Mouse (Mus musculus): ENCODE results near the gene Lmo2. TPM values are rescaled to one million over a fixed set of nuclear protein-coding genes. Genes with fewer than 3 reads are reported as not detected.

The Lmo2 gene
- polyA plus RNA-seq, 1 experiment = not detected

DNA sequence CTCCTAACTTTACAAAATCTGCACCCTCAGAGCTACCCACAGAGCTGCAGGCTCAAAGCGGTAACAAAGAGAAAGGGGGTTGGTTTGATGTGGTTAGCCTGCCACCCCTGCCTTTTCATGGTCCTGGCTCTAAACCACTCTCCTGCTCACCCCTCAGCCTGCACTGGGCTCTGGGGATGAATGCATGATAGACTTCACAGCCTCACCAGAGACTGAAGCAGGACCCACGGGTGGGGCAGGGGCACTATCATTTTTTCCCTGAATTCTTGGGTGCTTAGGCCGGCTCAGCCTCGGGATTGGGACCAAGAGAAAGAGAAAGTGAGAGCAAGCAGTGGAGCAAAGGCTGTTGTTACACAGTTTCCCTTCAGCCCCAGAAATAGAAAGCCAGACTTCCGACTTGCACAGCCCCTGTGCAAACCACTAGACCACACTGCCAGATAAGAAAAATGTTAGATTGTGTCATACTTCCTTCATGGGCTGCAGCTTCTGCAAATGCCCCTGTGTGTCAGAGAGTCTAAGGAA lies 12.2 kb upstream of the Lmo2 start:
- Histone ChIP-seq H3K9ac (ENCODE audit: low read depth, poor library complexity, severe bottlenecking) (no peak overlapping the region), H3K9me3 (replicated peaks; ENCODE audit: control insufficient read depth, insufficient read depth, low read length, poor library complexity, severe bottlenecking) (no peaks in the 10 kb centered on the region), H3K27ac (ENCODE audit: insufficient read depth, low read length) (no peak overlapping the region), H3K4me1 (ENCODE audit: control insufficient read depth, insufficient read depth, low read length) (peaks cover 1% of the 10 kb centered on the region), H3K36me3 (ENCODE audit: control insufficient read depth, insufficient read depth, low read length, poor library complexity, severe bottlenecking) (no peaks in the 10 kb centered on the region), H3K4me3 (ENCODE audit: low read depth, low read length) (no peak overlapping the region), H3K27me3 (ENCODE audit: control insufficient read depth, insufficient read depth, low read length, poor library complexity, severe bottlenecking) (no peaks in the 10 kb centered on the region)
- no peak for TF ChIP-seq POLR2A (IDR thresholded peaks at IDR 0.05; ENCODE audit: insufficient read depth, low read length)
- TF ChIP-seq EP300 (IDR thresholded peaks at IDR 0.05; ENCODE audit: insufficient read depth, low read depth, low read length) = no peak

DNA sequence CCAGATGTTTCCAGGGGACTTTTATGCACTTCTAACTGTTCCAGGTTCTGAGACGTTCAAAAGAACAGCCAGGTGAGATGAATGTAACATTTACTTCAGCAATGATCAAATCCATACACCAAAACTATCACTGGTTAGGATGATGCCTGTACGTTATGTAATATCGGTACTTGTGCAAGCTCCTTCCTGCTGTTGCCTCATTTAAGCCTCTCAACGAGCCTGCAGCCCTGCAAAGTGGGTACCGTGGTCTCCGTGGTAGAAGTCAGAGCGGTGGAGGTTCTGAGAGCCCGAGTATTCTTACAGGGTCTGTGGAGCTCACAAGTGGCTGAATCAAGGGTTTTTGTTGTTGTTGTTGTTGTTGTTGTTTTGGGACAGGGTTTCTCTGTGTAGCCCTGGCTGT lies 10.9 kb upstream of the Lmo2 start:
- no peaks in the 10 kb centered on the region for H3K36me3 ChIP-seq (ENCODE audit: control insufficient read depth, insufficient read depth, low read length, poor library complexity, severe bottlenecking)
- no peaks in the 10 kb centered on the region for H3K9me3 ChIP-seq (replicated peaks; ENCODE audit: control insufficient read depth, insufficient read depth, low read length, poor library complexity, severe bottlenecking)
- no peak overlapping the region for H3K9ac ChIP-seq (ENCODE audit: low read depth, poor library complexity, severe bottlenecking)
- H3K27ac ChIP-seq (ENCODE audit: insufficient read depth, low read length) = no peak overlapping the region
- TF ChIP-seq POLR2A (IDR thresholded peaks at IDR 0.05; ENCODE audit: insufficient read depth, low read length) (no peak), CTCF (IDR thresholded peaks at IDR 0.05; ENCODE audit: low read depth, low read length) (no peak), EP300 (IDR thresholded peaks at IDR 0.05; ENCODE audit: insufficient read depth, low read depth, low read length) (no peak)
- H3K4me3 ChIP-seq (ENCODE audit: low read depth, low read length) = no peak overlapping the region
- no peaks in the 10 kb centered on the region for H3K27me3 ChIP-seq (ENCODE audit: control insufficient read depth, insufficient read depth, low read length, poor library complexity, severe bottlenecking)
- peaks cover 1% of the 10 kb centered on the region for H3K4me1 ChIP-seq (ENCODE audit: control insufficient read depth, insufficient read depth, low read length)

DNA sequence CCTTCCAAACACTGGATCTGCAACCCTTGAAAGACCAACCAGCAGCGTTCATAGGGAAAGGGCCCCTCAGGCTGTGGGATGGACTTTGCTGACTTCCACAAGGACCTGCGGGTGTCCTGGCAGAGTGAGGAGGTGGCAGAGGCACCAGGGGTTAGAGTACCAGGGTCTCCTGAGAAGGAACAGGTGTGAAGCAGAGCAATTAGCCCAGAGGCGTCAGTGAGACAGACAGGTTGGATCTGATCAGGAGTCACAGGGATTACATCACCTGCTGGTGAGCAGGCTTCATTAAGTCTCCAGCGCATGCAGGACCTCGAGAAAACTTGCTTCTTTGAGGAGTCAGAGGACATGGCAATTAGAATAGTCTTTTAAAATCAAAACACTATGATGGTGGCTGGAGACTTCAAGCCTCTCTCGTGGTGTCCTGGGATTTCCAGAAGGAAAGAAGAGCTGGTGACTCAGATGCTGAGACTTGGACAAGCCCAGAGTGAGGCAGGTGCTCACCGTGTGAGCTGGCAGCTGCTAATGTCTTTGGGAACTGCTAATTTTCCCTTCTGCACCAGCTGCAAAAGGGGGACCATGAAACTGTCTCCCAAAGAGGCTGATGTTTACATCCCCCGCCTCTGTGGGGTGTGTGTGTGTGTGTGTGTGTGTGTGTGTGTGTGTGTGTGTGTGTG lies 9.7 kb upstream of the Lmo2 start:
- Histone ChIP-seq H3K4me1 (ENCODE audit: control insufficient read depth, insufficient read depth, low read length) (peaks cover 1% of the 10 kb centered on the region), H3K27ac (ENCODE audit: insufficient read depth, low read length) (no peak overlapping the region), H3K9ac (ENCODE audit: low read depth, poor library complexity, severe bottlenecking) (no peak overlapping the region), H3K27me3 (ENCODE audit: control insufficient read depth, insufficient read depth, low read length, poor library complexity, severe bottlenecking) (no peaks in the 10 kb centered on the region), H3K9me3 (replicated peaks; ENCODE audit: control insufficient read depth, insufficient read depth, low read length, poor library complexity, severe bottlenecking) (no peaks in the 10 kb centered on the region), H3K4me3 (ENCODE audit: low read depth, low read length) (no peak overlapping the region), H3K36me3 (ENCODE audit: control insufficient read depth, insufficient read depth, low read length, poor library complexity, severe bottlenecking) (no peaks in the 10 kb centered on the region)
- TF ChIP-seq EP300 (IDR thresholded peaks at IDR 0.05; ENCODE audit: insufficient read depth, low read depth, low read length) (no peak), POLR2A (IDR thresholded peaks at IDR 0.05; ENCODE audit: insufficient read depth, low read length) (no peak), CTCF (IDR thresholded peaks at IDR 0.05; ENCODE audit: low read depth, low read length) (no peak)

DNA sequence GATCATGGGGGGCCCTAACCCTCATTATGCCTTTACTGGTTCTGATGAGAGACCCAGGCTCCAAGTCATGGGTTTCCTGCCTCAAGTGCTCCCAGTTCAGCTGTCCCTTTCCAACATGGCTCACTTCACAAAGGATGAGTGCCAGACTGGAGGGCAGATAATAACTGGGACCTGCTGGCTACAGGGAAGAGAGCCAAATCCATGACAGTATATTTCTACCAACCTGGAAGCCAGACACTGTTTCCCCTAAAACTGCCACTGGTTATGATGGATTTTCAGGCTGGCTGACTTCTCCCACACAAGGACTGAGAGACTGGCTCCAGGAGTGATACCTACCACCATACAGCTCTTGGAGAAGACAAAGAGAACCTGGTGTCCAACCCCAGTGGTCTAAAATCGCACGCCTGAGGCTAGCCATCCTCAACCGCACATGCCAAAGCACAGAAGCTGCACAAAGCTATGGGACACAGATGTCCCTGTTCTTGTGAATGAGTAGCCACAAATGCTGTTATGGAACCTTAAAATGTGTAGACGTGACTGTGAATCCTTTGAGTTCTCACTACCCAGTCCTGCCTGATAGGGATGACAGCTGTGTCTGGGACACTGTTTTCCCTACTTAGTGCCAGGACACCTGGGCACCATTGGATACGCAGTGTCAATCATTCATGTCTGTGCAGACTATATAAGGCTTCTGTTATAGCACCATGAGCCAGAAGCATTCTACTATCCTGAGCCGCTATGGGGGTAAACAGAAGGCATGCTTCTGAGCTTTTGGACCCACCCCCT lies 4.5 kb upstream of the Lmo2 start:
- peaks cover 1% of the 10 kb centered on the region for H3K4me1 ChIP-seq (ENCODE audit: control insufficient read depth, insufficient read depth, low read length)
- H3K27ac ChIP-seq (ENCODE audit: insufficient read depth, low read length) = no peak overlapping the region
- TF ChIP-seq CTCF (IDR thresholded peaks at IDR 0.05; ENCODE audit: low read depth, low read length) (no peak), POLR2A (IDR thresholded peaks at IDR 0.05; ENCODE audit: insufficient read depth, low read length) (no peak), EP300 (IDR thresholded peaks at IDR 0.05; ENCODE audit: insufficient read depth, low read depth, low read length) (no peak)
- no peak overlapping the region for H3K9ac ChIP-seq (ENCODE audit: low read depth, poor library complexity, severe bottlenecking)
- H3K9me3 ChIP-seq (replicated peaks; ENCODE audit: control insufficient read depth, insufficient read depth, low read length, poor library complexity, severe bottlenecking) = no peaks in the 10 kb centered on the region
- no peaks in the 10 kb centered on the region for H3K27me3 ChIP-seq (ENCODE audit: control insufficient read depth, insufficient read depth, low read length, poor library complexity, severe bottlenecking)
- no peak overlapping the region for H3K4me3 ChIP-seq (ENCODE audit: low read depth, low read length)
- H3K36me3 ChIP-seq (ENCODE audit: control insufficient read depth, insufficient read depth, low read length, poor library complexity, severe bottlenecking) = no peaks in the 10 kb centered on the region

DNA sequence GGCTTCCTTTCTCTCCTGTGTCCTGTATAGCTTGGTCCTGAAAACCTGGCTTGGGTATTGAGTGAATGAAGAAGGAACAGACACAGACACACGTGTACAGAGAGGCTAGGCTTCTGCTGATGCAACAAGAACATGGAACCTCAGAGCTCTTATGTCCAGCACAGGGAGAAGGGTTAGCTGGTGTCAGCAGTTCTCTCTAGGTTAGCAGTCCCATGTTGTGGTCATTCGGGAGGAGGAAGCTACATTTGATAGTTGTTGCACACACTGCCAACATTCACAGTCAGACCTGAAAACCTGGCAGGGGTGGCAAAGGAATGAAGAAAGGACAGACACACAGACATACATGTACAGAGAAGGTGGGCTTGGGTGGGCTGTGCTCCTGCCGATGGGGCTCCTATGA lies 2.1 kb upstream of the Lmo2 start:
- Histone ChIP-seq H3K4me3 (ENCODE audit: low read depth, low read length) (no peak overlapping the region), H3K4me1 (ENCODE audit: control insufficient read depth, insufficient read depth, low read length) (no peaks in the 10 kb centered on the region)
- TF ChIP-seq EP300 (IDR thresholded peaks at IDR 0.05; ENCODE audit: insufficient read depth, low read depth, low read length) = no peak
- no peak for TF ChIP-seq POLR2A (IDR thresholded peaks at IDR 0.05; ENCODE audit: insufficient read depth, low read length)
- TF ChIP-seq CTCF (IDR thresholded peaks at IDR 0.05; ENCODE audit: low read depth, low read length) = no peak

DNA sequence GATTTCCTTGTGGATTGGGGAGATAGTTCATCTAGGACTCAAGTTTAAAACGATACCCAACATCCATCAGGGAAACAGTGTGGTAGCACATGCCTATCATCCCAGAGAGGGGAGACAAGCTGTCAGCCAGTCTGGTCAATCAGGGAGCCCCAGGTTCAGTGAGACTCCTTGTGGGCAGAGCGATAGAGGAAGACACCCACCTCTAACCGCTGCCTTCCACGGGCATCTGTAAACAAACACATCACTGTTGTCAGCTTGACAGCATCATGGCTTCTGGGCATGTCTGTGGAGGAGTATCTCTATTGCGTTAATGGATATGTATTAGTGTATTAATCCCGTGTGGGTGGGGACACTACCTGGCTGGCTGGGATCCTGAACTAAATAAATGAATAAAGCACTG lies 919 bp upstream of the Lmo2 start:
- H3K27ac ChIP-seq (ENCODE audit: insufficient read depth, low read length) = no peak overlapping the region
- H3K4me1 ChIP-seq (ENCODE audit: control insufficient read depth, insufficient read depth, low read length) = no peaks in the 10 kb centered on the region
- H3K36me3 ChIP-seq (ENCODE audit: control insufficient read depth, insufficient read depth, low read length, poor library complexity, severe bottlenecking) = no peaks in the 10 kb centered on the region
- TF ChIP-seq POLR2A (IDR thresholded peaks at IDR 0.05; ENCODE audit: insufficient read depth, low read length) (no peak), EP300 (IDR thresholded peaks at IDR 0.05; ENCODE audit: insufficient read depth, low read depth, low read length) (no peak), CTCF (IDR thresholded peaks at IDR 0.05; ENCODE audit: low read depth, low read length) (no peak)
- H3K27me3 ChIP-seq (ENCODE audit: control insufficient read depth, insufficient read depth, low read length, poor library complexity, severe bottlenecking) = no peaks in the 10 kb centered on the region
- no peak overlapping the region for H3K9ac ChIP-seq (ENCODE audit: low read depth, poor library complexity, severe bottlenecking)
- H3K4me3 ChIP-seq (ENCODE audit: low read depth, low read length) = no peak overlapping the region
- no peaks in the 10 kb centered on the region for H3K9me3 ChIP-seq (replicated peaks; ENCODE audit: control insufficient read depth, insufficient read depth, low read length, poor library complexity, severe bottlenecking)

More for the DNA sequence above, 2.1 kb upstream of the Lmo2 start:
- no peaks in the 10 kb centered on the region for H3K9me3 ChIP-seq (replicated peaks; ENCODE audit: control insufficient read depth, insufficient read depth, low read length, poor library complexity, severe bottlenecking)
- H3K9ac ChIP-seq (ENCODE audit: low read depth, poor library complexity, severe bottlenecking) = no peak overlapping the region
- no peaks in the 10 kb centered on the region for H3K27me3 ChIP-seq (ENCODE audit: control insufficient read depth, insufficient read depth, low read length, poor library complexity, severe bottlenecking)
- H3K36me3 ChIP-seq (ENCODE audit: control insufficient read depth, insufficient read depth, low read length, poor library complexity, severe bottlenecking) = no peaks in the 10 kb centered on the region
- no peak overlapping the region for H3K27ac ChIP-seq (ENCODE audit: insufficient read depth, low read length)
